Mouse (Mus musculus) MEL (cell line): ENCODE measurements around the gene Uaca.

Experiments used
- CHD2 ChIP-seq: IDR thresholded peaks from 2 replicates; pipeline ENCODE4 v1.6.1; 2011; ENCODE audit warnings: low read length, improper control_type of control experiment
- CTCF ChIP-seq, 3 experiments: IDR thresholded peaks in 2 of 3; conservative IDR thresholded peaks in 1 of 3; 2 replicates each; pipeline ENCODE4 v1.5.1; 2011 to 2012; ENCODE audit warnings: low read length in 3 of 3, low read depth in 2 of 3, mild to moderate bottlenecking in 2 of 3, improper control_type of control experiment in 1 of 3, inconsistent platforms in 1 of 3, mixed read lengths in 1 of 3, moderate library complexity in 1 of 3; ENCODE audit not compliant: control insufficient read depth in 1 of 3, insufficient read depth in 1 of 3, poor library complexity in 1 of 3, severe bottlenecking in 1 of 3
- E2F4 ChIP-seq: IDR thresholded peaks from 2 replicates; pipeline ENCODE4 v1.6.1; 2011; ENCODE audit warnings: low read depth, low read length, improper control_type of control experiment, borderline replicate concordance
- EP300 ChIP-seq, 2 experiments: IDR thresholded peaks; 2 replicates each; pipeline ENCODE4 v1.6.1; 2011; ENCODE audit warnings: improper control_type of control experiment in 2 of 2, low read length in 2 of 2, low read depth in 1 of 2, mild to moderate bottlenecking in 1 of 2
- GATA1 ChIP-seq: IDR thresholded peaks from 2 replicates; pipeline ENCODE4 v1.6.1; 2011; ENCODE audit warnings: low read depth, low read length, improper control_type of control experiment
- HCFC1 ChIP-seq: IDR thresholded peaks from 2 replicates; pipeline ENCODE4 v1.6.1; 2012; ENCODE audit warnings: low read depth, mild to moderate bottlenecking, inconsistent platforms, low read length, improper control_type of control experiment, moderate library complexity
- MAX ChIP-seq: IDR thresholded peaks from 2 replicates; pipeline ENCODE4 v1.6.1; 2011; ENCODE audit warnings: low read length, improper control_type of control experiment
- MAZ ChIP-seq: IDR thresholded peaks from 2 replicates; pipeline ENCODE4 v1.6.1; 2012; ENCODE audit warnings: low read depth, mild to moderate bottlenecking, inconsistent platforms, low read length, improper control_type of control experiment
- POLR2A ChIP-seq, 2 experiments: IDR thresholded peaks; 2 replicates each; pipeline ENCODE4 v1.6.1; 2011 to 2012; ENCODE audit warnings: low read length in 2 of 2, mild to moderate bottlenecking in 2 of 2, control low read depth in 1 of 2, improper control_type of control experiment in 1 of 2, low read depth in 1 of 2, moderate library complexity in 1 of 2; ENCODE audit not compliant: control insufficient read depth in 1 of 2, insufficient read depth in 1 of 2, poor library complexity in 1 of 2
- POLR2AphosphoS2 ChIP-seq: IDR thresholded peaks from 2 replicates; pipeline ENCODE4 v1.6.1; 2011; ENCODE audit warnings: low read length, improper control_type of control experiment
- RAD21 ChIP-seq: IDR thresholded peaks from 2 replicates; pipeline ENCODE4 v1.6.1; 2011; ENCODE audit warnings: mild to moderate bottlenecking, low read depth, low read length, improper control_type of control experiment
- USF1 ChIP-seq: IDR thresholded peaks from 2 replicates; pipeline ENCODE4 v1.6.1; 2014; ENCODE audit warnings: low read depth, mild to moderate bottlenecking, inconsistent platforms, low read length, improper control_type of control experiment, moderate library complexity
- ZC3H11A ChIP-seq: IDR thresholded peaks from 2 replicates; pipeline ENCODE4 v1.6.1; 2012; ENCODE audit warnings: low read depth, mild to moderate bottlenecking, inconsistent platforms, low read length, improper control_type of control experiment
- ZKSCAN1 ChIP-seq: IDR thresholded peaks from 2 replicates; pipeline ENCODE4 v1.6.1; 2012; ENCODE audit warnings: low read depth, mild to moderate bottlenecking, inconsistent platforms, low read length, improper control_type of control experiment, moderate library complexity

DNA sequence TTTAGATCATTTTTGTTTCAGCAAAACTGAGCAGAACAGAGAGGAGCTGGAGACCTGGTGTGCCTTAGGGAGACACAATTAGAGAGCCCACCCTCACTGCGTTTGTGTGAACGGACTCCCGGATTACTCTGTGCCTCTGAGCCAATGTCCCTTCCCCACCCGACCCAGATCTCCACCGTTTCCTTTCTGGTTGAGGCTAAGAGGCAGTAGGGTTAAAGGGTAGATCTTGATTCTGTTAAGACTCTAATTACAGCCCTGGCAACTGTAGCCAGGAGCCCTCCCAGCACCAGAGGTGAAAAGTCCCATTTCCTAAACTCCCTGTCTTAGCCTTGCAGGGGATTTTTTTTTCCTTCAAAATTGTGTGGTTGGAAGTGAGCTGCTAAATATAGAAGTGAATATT, 47.1 kb downstream of the Uaca start:
- no peak for TF ChIP-seq RAD21
- TF ChIP-seq POLR2AphosphoS2, result no peak
- no peak for TF ChIP-seq HCFC1
- no peak for TF ChIP-seq POLR2A (IDR thresholded peaks at IDR 0.05; ENCODE audit: control insufficient read depth in 1 of 2, insufficient read depth in 1 of 2, low read depth in 1 of 2, low read length in 2 of 2, poor library complexity in 1 of 2)
- TF ChIP-seq USF1, result no peak
- no peak for TF ChIP-seq CTCF (IDR thresholded peaks at IDR 0.05 in 2 of 3, conservative IDR thresholded peaks at IDR 0.05 in 1 of 3; ENCODE audit: control insufficient read depth in 1 of 3, insufficient read depth in 1 of 3, low read depth in 2 of 3, low read length in 3 of 3, poor library complexity in 1 of 3, severe bottlenecking in 1 of 3)
- TF ChIP-seq MAZ, result no peak
- no peak for TF ChIP-seq CHD2
- TF ChIP-seq EP300 (IDR thresholded peaks at IDR 0.05; ENCODE audit: low read depth in 1 of 2, low read length in 2 of 2), result no peak
- no peak for TF ChIP-seq ZKSCAN1
- TF ChIP-seq E2F4, result no peak
- TF ChIP-seq ZC3H11A, result no peak
- no peak for TF ChIP-seq GATA1
- TF ChIP-seq MAX, result no peak
